8 mouse cellular contexts compared by ENCODE assay signal in the genomic region with DNA sequence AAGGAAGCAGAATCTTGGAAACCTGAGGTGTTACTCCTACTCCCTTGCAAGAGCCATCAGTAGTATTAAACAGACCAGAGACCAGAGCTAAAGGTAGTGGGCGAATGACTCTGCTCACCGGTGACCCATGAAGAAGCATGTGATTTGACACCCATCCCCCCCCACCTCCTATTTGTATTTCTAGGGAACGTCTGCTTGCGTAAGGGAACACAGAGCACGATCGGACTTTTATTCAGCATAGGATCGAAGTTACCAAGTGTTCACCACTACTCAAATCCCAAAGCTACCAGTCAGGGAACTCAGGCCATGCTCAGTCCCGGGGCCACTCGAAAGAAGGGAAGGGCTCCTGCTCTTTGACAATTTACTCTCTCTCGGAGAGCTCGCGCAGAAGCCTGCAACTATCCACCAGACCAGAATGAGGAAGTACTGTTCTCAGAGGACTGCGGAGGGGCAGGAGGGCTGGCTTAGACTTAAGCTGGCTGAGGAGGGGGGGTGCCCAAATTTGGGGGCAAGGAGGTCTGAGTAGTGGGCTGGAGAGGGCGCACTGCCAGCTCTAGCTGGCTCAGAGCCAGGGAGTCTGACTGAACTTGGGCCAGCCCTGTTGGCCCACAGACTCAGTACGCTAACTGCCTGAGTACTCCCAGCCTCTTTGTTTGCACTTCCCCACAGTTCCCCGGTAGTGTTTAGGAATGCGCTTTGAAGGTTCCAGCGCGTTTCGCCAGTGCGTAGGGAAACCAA. TPM values are rescaled to one million over a fixed set of nuclear protein-coding genes. Genes with fewer than 3 reads are reported as not detected.
A peak's percentile ranks its signal among the peaks of the same experiment; 100 is the strongest.
DNase-seq lines count a peak whose midpoint lies in the region; ATAC-seq and TF ChIP-seq lines count a peak whose summit lies in the region.

No protein-coding gene starts in this region.

- 0 out of 2 replicates have a peak overlapping the region, but pooled peaks have one; percentile 18 for H3K27ac ChIP-seq in ES-E14 (ENCODE audit: insufficient read depth, low read depth, low read length, poor library complexity, severe bottlenecking)
- no peak overlapping the region for H3K27ac ChIP-seq in forebrain, embryonic 16.5 days (ENCODE audit: low read length)
- peak overlapping the region; percentile 87 for H3K27ac ChIP-seq in kidney, embryonic 15.5 days
- peak overlapping the region; percentile 81 for H3K27ac ChIP-seq in stomach, embryonic 14.5 days (ENCODE audit: low read length)

- H3K27me3 ChIP-seq in forebrain, embryonic 16.5 days (replicated peaks; ENCODE audit: control insufficient read depth, insufficient read depth, low read length) = peaks cover 13% of the 10 kb centered on the region; the same call in 1 of the 2 replicates
- peaks cover 53% of the 10 kb centered on the region for H3K27me3 ChIP-seq in kidney, embryonic 15.5 days
- no peaks in the 10 kb centered on the region for H3K27me3 ChIP-seq in stomach, embryonic 14.5 days (ENCODE audit: control insufficient read depth, insufficient read depth, low read length)

- H3K9ac ChIP-seq in ES-E14 (ENCODE audit: insufficient read depth, low read depth, low read length, poor library complexity, severe bottlenecking) = no peak overlapping the region
- H3K9ac ChIP-seq in forebrain, embryonic 16.5 days (replicated peaks; ENCODE audit: low read depth, low read length) = peak overlapping the region; percentile 11
- H3K9ac ChIP-seq in kidney, embryonic 15.5 days = no peak overlapping the region
- no peak overlapping the region for H3K9ac ChIP-seq in stomach, embryonic 14.5 days (replicated peaks; ENCODE audit: low read depth, low read length)

- no peaks in the 10 kb centered on the region for H3K9me3 ChIP-seq in ES-E14 (ENCODE audit: control insufficient read depth, insufficient read depth, low read depth, low read length)
- no peaks in the 10 kb centered on the region for H3K9me3 ChIP-seq in forebrain, embryonic 16.5 days (ENCODE audit: control insufficient read depth, low read length)
- H3K9me3 ChIP-seq in kidney, embryonic 15.5 days (replicated peaks) = no peaks in the 10 kb centered on the region
- H3K9me3 ChIP-seq in stomach, embryonic 14.5 days (ENCODE audit: control insufficient read depth, low read depth, low read length) = no peaks in the 10 kb centered on the region

- peak overlapping the region; percentile 31 for H3K4me2 ChIP-seq in forebrain, embryonic 16.5 days (ENCODE audit: low read length)
- H3K4me2 ChIP-seq in kidney, embryonic 15.5 days = peak overlapping the region; percentile 50
- peak overlapping the region; percentile 29 for H3K4me2 ChIP-seq in stomach, embryonic 14.5 days (replicated peaks; ENCODE audit: low read depth, low read length)

- DNase-seq in adrenal gland, postnatal 14 days = peak; percentile 45
- DNase-seq in adrenal gland, postnatal 4 days (ENCODE audit: low spot score in 2 of 2) = no peak
- no peak for DNase-seq in ES-E14 (ENCODE audit: low read depth, low spot score)
- peak; percentile 59 for DNase-seq in lung, postnatal 25 days (ENCODE audit: low spot score)
- DNase-seq in thymus, postnatal 0 days (ENCODE audit: low spot score) = no peak

- peak overlapping the region; percentile 12 to 50; a peak in 3 of 4 replicates for H3K4me3 ChIP-seq in ES-E14 (ENCODE audit: insufficient read depth in 1 of 2, low read depth in 1 of 2, low read length in 2 of 2, poor library complexity in 1 of 2, severe bottlenecking in 1 of 2)
- H3K4me3 ChIP-seq in forebrain, embryonic 16.5 days (replicated peaks; ENCODE audit: low read length) = no peak overlapping the region
- peak overlapping the region; percentile 12 for H3K4me3 ChIP-seq in kidney, embryonic 15.5 days (replicated peaks)
- H3K4me3 ChIP-seq in stomach, embryonic 14.5 days (ENCODE audit: low read depth, low read length) = no peak overlapping the region; the same call in 1 of the 2 replicates

- in situ Hi-C loops in ES-E14 (cut with MboI; ENCODE audit: low sequenced_read_pairs in 2 of 2, unreplicated experiment in 2 of 2) = no loop called here

- ATAC-seq in forebrain, embryonic 16.5 days = peak; percentile 56
- peak; percentile 68 for ATAC-seq in kidney, embryonic 15.5 days (replicated peaks; ENCODE audit: low FRiP score)
- peak; percentile 80 for ATAC-seq in stomach, embryonic 14.5 days (ENCODE audit: insufficient number of reproducible peaks, insufficient read depth, low FRiP score, low read depth)

- 7% methylated on average over 21 of the region's 21 CpGs for WGBS in forebrain, embryonic 16.5 days
- 10% methylated on average over 21 of the region's 21 CpGs for whole genome bisulfite sequencing in kidney, embryonic 15.5 days
- WGBS in stomach, embryonic 14.5 days = 17% methylated on average over 21 of the region's 21 CpGs

- no peaks in the 10 kb centered on the region for H3K36me3 ChIP-seq in ES-E14 (ENCODE audit: control insufficient read depth, insufficient read depth, low read length, poor library complexity, severe bottlenecking)
- H3K36me3 ChIP-seq in forebrain, embryonic 16.5 days (ENCODE audit: control insufficient read depth, insufficient read depth) = no peaks in the 10 kb centered on the region
- H3K36me3 ChIP-seq in kidney, embryonic 15.5 days = no peaks in the 10 kb centered on the region
- no peaks in the 10 kb centered on the region for H3K36me3 ChIP-seq in stomach, embryonic 14.5 days (ENCODE audit: control insufficient read depth, insufficient read depth, low read length)

- H3K4me1 ChIP-seq in ES-E14 (ENCODE audit: control insufficient read depth in 2 of 2, insufficient read depth in 2 of 2, low read length in 2 of 2, poor library complexity in 1 of 2) = peaks cover 0 to 8% of the 10 kb centered on the region in 2 experiments; a peak in 1 of 4 replicates
- peaks cover 24% of the 10 kb centered on the region for H3K4me1 ChIP-seq in forebrain, embryonic 16.5 days (replicated peaks; ENCODE audit: control insufficient read depth, insufficient read depth, low read length)
- H3K4me1 ChIP-seq in kidney, embryonic 15.5 days = peaks cover 41% of the 10 kb centered on the region
- H3K4me1 ChIP-seq in stomach, embryonic 14.5 days (ENCODE audit: control insufficient read depth, insufficient read depth, low read length) = 0 out of 2 replicates have a peak, but pooled peaks cover 4% of the 10 kb centered on the region

TF ChIP-seq in ES-E14, 5 proteins besides CTCF, POLR2A, EP300 and RAD21:
- TF ChIP-seq ZC3H11A (IDR thresholded peaks at IDR 0.05; ENCODE audit: borderline replicate concordance, low read depth, low read length) = no peak
- no peak for TF ChIP-seq CHD2 (IDR thresholded peaks at IDR 0.05; ENCODE audit: low read depth, low read length)
- no peak for TF ChIP-seq ZNF384 (IDR thresholded peaks at IDR 0.05; ENCODE audit: low read depth, low read length)
- no peak for TF ChIP-seq HCFC1 (IDR thresholded peaks at IDR 0.05; ENCODE audit: borderline replicate concordance, insufficient read depth, low read length)
- no peak for TF ChIP-seq MAFK (IDR thresholded peaks at IDR 0.05; ENCODE audit: insufficient read depth, low read depth, low read length)

RNA-seq across cellular contexts. Expression of gene Bcor, which starts 37.4 kb away (rescaled TPM):
- 18.6 and 25.5 TPM in 2 replicates for total RNA-seq in adrenal gland, postnatal 14 days (2021)
- total RNA-seq in adrenal gland, postnatal 4 days (2021) = 10 to 100 TPM; 34.6 to 37.8 TPM
- 32.9 and 33.5 TPM in 2 replicates for total RNA-seq in ES-E14 (2012; rRNA removed)
- polyA plus RNA-seq in forebrain, embryonic 16.5 days (2015; fragmentation: Nextera tagmentation; extraction: Ambion mirVana) = 17.4 and 18.1 TPM in 2 replicates
- polyA plus RNA-seq in kidney, embryonic 15.5 days (2015; fragmentation: Nextera tagmentation; extraction: Ambion mirVana) = 18.8 and 19.3 TPM in 2 replicates
- 20.6 and 21.2 TPM in 2 replicates for polyA plus RNA-seq in stomach, embryonic 14.5 days (2014; fragmentation: Nextera tagmentation; extraction: Ambion mirVana)
- polyA plus RNA-seq in thymus, postnatal 0 days (2015; fragmentation: Nextera tagmentation; extraction: Ambion mirVana) = 14.1 and 14.2 TPM in 2 replicates

Comparison
In these comparisons a context has a peak if more than half of its experiments do, and no peak if none do; other contexts are left out.
1. DNase-seq: peak in adrenal gland, postnatal 14 days (single experiment) and lung, postnatal 25 days (single experiment); none in adrenal gland, postnatal 4 days (0 of 2), ES-E14 (single experiment) and thymus, postnatal 0 days (single experiment).
2. H3K4me3 ChIP-seq: peak in ES-E14 (2 of 2) and kidney, embryonic 15.5 days (single experiment); none in forebrain, embryonic 16.5 days (single experiment) and stomach, embryonic 14.5 days (single experiment).
3. Peak in every context shown above with its lines, with median percentiles within 50 percentile points of each other: ATAC-seq and H3K4me2 ChIP-seq.